In the genomic region with DNA sequence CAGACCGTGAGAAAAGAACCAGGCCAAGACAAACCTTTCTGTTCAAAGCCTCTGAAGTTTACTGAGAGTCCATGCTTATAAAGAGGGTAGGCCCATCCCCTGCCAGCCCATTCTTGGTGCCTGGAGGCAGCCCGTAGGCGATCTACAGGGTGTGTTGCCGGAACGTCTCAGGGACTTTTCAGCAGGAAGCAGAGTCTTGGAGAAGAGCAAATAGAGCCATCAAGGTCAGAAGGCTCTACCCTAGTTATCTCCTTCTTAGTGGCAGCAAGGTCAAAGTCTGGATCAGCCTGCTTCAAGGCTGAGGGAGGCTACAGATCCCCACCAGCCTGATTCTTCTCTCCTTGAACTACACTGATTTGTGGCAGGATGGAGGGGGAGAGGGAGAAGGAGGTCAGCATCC, we compare ENCODE assay signal across 7 mouse cellular contexts. TPM values are rescaled to one million over a fixed set of nuclear protein-coding genes. Genes with fewer than 3 reads are reported as not detected.
DNase-seq lines count a peak whose midpoint lies in the region; ATAC-seq and TF ChIP-seq lines count a peak whose summit lies in the region.
"Not testable (repeated sequence)": the region's sequence is repeated elsewhere in the genome, so short reads cannot be mapped to it uniquely, and the experiment has no call there.

No protein-coding gene starts in this region.

- ATAC-seq in intestine, embryonic 15.5 days = not testable (repeated sequence)

- H3K4me2 ChIP-seq in intestine, embryonic 15.5 days (replicated peaks) = not testable (repeated sequence)

- H3K79me2 ChIP-seq in macrophage (ENCODE audit: inconsistent target) = not testable (repeated sequence)

- not testable (repeated sequence) for TF ChIP-seq POLR2A in small intestine, adult 2 months (IDR thresholded peaks at IDR 0.05; ENCODE audit: low read depth, low read length)

- 71% methylated on average over 5 of the region's 5 CpGs for WGBS in intestine, embryonic 15.5 days
- WGBS in macrophage (ENCODE audit: missing documents) = 97% methylated on average over 4 of the region's 5 CpGs
- 39% methylated on average over 5 of the region's 5 CpGs for WGBS in small intestine, adult 2 months

- 0 out of 2 replicates have a peak overlapping the region, but pooled peaks have one; percentile 3 for H3K27ac ChIP-seq in intestine, embryonic 15.5 days
- H3K27ac ChIP-seq in macrophage = peak overlapping the region; percentile 96; the same call in 1 of the 2 replicates
- peak overlapping the region; percentile 52 for H3K27ac ChIP-seq in small intestine, adult 2 months (ENCODE audit: insufficient read depth, low read depth, low read length)

- not testable (repeated sequence) for H3K4me3 ChIP-seq in intestine, embryonic 15.5 days (replicated peaks); macrophage (ENCODE audit: inconsistent target); small intestine, adult 2 months (ENCODE audit: low read depth, low read length)

- H3K4me1 ChIP-seq in intestine, embryonic 15.5 days (replicated peaks) = peaks cover 11% of the 10 kb centered on the region; the same call in 1 of the 2 replicates
- H3K4me1 ChIP-seq in small intestine, adult 2 months (ENCODE audit: control insufficient read depth, insufficient read depth, insufficient read length, low read length) = peaks cover 11% of the 10 kb centered on the region; the same call in 1 of the 2 replicates

- DNase-seq in ES-CJ7 (ENCODE audit: low read depth, low spot score) (peak; percentile 70), ZHBTc4 (ENCODE audit: low read depth, low spot score) (peak; percentile 91)
- peak; percentile 70 for DNase-seq in ovary, adult 18-20 months (ENCODE audit: low spot score)
- DNase-seq in yolk sac, embryonic 10.5 days (ENCODE audit: low spot score) = peak; percentile 27

- not testable (repeated sequence) for TF ChIP-seq CTCF in small intestine, adult 2 months (IDR thresholded peaks at IDR 0.05; ENCODE audit: extremely low read depth, insufficient read length, insufficient replicate concordance, low read depth, low read length)

- H3K9me3 ChIP-seq in intestine, embryonic 15.5 days = not testable (repeated sequence)

- H3K36me3 ChIP-seq in intestine, embryonic 15.5 days; macrophage (ENCODE audit: inconsistent target); small intestine, adult 2 months (ENCODE audit: control insufficient read depth, insufficient read depth, low read length): not testable (repeated sequence)

- not testable (repeated sequence) for H3K27me3 ChIP-seq in intestine, embryonic 15.5 days (replicated peaks); small intestine, adult 2 months (ENCODE audit: control insufficient read depth, insufficient read depth, low read length)

- H3K9ac ChIP-seq in intestine, embryonic 15.5 days = not testable (repeated sequence)

RNA-seq across cellular contexts. Expression of a gene that starts 8.0 kb away (rescaled TPM):
- 14.7 and 15.2 TPM in 2 replicates for polyA plus RNA-seq in intestine, embryonic 15.5 days (2015; fragmentation: Nextera tagmentation; extraction: Ambion mirVana)
- 100 to 1,000 TPM in 6 of 26 experiments, 10 to 100 TPM in 20; 19.8 to 154 (median 51.0) TPM for total RNA-seq in macrophage (2018; cell fraction: chromatin; rRNA removed)
- total RNA-seq in macrophage (2018; cell fraction: cytosol; rRNA removed) = 100 to 1,000 TPM in 3 of 26 experiments, 10 to 100 TPM in 23; 21.4 to 113 (median 53.4) TPM
- total RNA-seq in macrophage (2018; cell fraction: nucleus; rRNA removed) = 100 to 1,000 TPM in 4 of 26 experiments, 10 to 100 TPM in 22; 34.6 to 144 (median 55.3) TPM
- 41.2 to 73.0 TPM (median 51.8 TPM) in 3 replicates for polyA plus RNA-seq in macrophage (2018)
- 3.3 and 8.3 TPM in 2 replicates for polyA plus RNA-seq in small intestine, adult 2 months (2012; rRNA removed)

Comparison
In these comparisons a context has a peak if more than half of its experiments do, and no peak if none do; other contexts are left out.
1. DNase-seq: peak in every context shown above with its lines; median percentile 91 in ZHBTc4; 70 in ES-CJ7; 70 in ovary, adult 18-20 months; 27 in yolk sac, embryonic 10.5 days.
2. H3K27ac ChIP-seq: peak in every context shown above with its lines; median percentile 96 in macrophage; 52 in small intestine, adult 2 months; 3 in intestine, embryonic 15.5 days.